Mouse (Mus musculus) embryonic facial prominence, embryonic 13.5 days (tissue): Measurements from ENCODE around the gene Cdkn1a. TPM values are rescaled to one million over a fixed set of nuclear protein-coding genes. Genes with fewer than 3 reads are reported as not detected.
"Not testable (repeated sequence)": the region's sequence is repeated elsewhere in the genome, so short reads cannot be mapped to it uniquely, and the experiment has no call there.

Source experiments
- ATAC-seq: fragments of 200-750 bp; cut with Nextera tagmentation; 2 replicates; pipeline ENCODE4 v1.8.0; 2017; ENCODE audit warnings: low read depth; ENCODE audit not compliant: insufficient number of reproducible peaks, insufficient read depth, low FRiP score, low TSS enrichment
- H3K27ac ChIP-seq: fragments of 300-500 bp; sonication (generic); 2 replicates; pipeline ENCODE4 v1.5.1; 2015; ENCODE audit warnings: moderate library complexity, mild to moderate bottlenecking, inconsistent platforms
- H3K27me3 ChIP-seq: fragments of 300-500 bp; sonication (generic); 2 replicates; pipeline ENCODE4 v1.6.1; 2015; ENCODE audit warnings: mild to moderate bottlenecking, inconsistent platforms
- H3K36me3 ChIP-seq: fragments of 300-500 bp; sonication (generic); 2 replicates; pipeline ENCODE4 v1.6.1; 2015; ENCODE audit warnings: mild to moderate bottlenecking, inconsistent platforms
- H3K4me1 ChIP-seq: fragments of 300-500 bp; sonication (generic); 2 replicates; pipeline ENCODE4 v1.6.1; 2015; ENCODE audit warnings: inconsistent platforms
- H3K4me2 ChIP-seq: fragments of 300-500 bp; sonication (generic); 2 replicates; pipeline ENCODE4 v1.6.1; 2015; ENCODE audit warnings: moderate library complexity, mild to moderate bottlenecking, inconsistent platforms
- H3K4me3 ChIP-seq: fragments of 300-500 bp; sonication (generic); 2 replicates; pipeline ENCODE4 v1.5.1; 2015; ENCODE audit warnings: mild to moderate bottlenecking, inconsistent platforms
- H3K9ac ChIP-seq: fragments of 300-500 bp; sonication (generic); 2 replicates; pipeline ENCODE4 v1.6.1; 2015; ENCODE audit warnings: mild to moderate bottlenecking, inconsistent platforms
- H3K9me3 ChIP-seq: fragments of 300-500 bp; sonication (generic); 2 replicates; pipeline ENCODE4 v1.6.1; 2016; ENCODE audit warnings: inconsistent platforms
- WGBS: fragments of 180-500 bp; shearing (Covaris S2); methylation state at CpG from one replicate; pipeline ENCODE4 v1.1.7; 2015; ENCODE audit warnings: mixed read lengths; 5-methylcytosine and 5-hydroxymethylcytosine counted together
- polyA plus RNA-seq: library from polyadenylated mRNA; unstranded; fragments of >200 nt; fragmentation: Nextera tagmentation; extraction: Ambion mirVana; gene quantifications from 2 replicates; pipeline ENCODE4 v1.2.1, GENCODE M21; 2015

Gene Cdkn1a
- polyA plus RNA-seq, 1 experiment from 2014 or later: 78.2 TPM

DNA sequence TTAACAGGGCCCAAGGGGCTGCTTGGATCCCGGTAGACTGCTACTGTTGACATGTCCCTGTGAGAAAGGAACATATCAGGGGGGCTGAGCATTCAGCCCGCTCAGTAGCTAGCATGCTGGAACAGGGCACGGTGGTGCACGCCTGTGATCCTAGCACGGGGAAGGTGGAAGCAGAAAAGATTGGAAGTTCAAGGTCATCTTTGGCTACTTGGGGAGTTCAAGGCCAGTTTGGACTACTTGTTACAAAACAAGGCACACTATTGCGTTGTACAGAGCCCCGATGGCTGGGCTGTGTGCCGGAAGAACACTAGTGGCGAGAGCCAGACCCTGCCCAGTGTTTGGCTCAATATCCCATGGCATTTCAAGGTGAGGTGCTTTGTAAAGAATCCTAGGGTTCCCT lies 29.8 kb upstream of the Cdkn1a start:
- H3K9me3 ChIP-seq: no peaks in the 10 kb centered on the region
- H3K4me2 ChIP-seq: no peak overlapping the region
- ATAC-seq: no peak
- no peaks in the 10 kb centered on the region for H3K36me3 ChIP-seq
- no peak overlapping the region for H3K27ac ChIP-seq
- H3K9ac ChIP-seq: no peak overlapping the region
- H3K27me3 ChIP-seq: no peaks in the 10 kb centered on the region
- H3K4me1 ChIP-seq: peaks cover 50% of the 10 kb centered on the region
- WGBS: 80% methylated on average over 9 of the region's 9 CpGs
- H3K4me3 ChIP-seq: no peak overlapping the region

DNA sequence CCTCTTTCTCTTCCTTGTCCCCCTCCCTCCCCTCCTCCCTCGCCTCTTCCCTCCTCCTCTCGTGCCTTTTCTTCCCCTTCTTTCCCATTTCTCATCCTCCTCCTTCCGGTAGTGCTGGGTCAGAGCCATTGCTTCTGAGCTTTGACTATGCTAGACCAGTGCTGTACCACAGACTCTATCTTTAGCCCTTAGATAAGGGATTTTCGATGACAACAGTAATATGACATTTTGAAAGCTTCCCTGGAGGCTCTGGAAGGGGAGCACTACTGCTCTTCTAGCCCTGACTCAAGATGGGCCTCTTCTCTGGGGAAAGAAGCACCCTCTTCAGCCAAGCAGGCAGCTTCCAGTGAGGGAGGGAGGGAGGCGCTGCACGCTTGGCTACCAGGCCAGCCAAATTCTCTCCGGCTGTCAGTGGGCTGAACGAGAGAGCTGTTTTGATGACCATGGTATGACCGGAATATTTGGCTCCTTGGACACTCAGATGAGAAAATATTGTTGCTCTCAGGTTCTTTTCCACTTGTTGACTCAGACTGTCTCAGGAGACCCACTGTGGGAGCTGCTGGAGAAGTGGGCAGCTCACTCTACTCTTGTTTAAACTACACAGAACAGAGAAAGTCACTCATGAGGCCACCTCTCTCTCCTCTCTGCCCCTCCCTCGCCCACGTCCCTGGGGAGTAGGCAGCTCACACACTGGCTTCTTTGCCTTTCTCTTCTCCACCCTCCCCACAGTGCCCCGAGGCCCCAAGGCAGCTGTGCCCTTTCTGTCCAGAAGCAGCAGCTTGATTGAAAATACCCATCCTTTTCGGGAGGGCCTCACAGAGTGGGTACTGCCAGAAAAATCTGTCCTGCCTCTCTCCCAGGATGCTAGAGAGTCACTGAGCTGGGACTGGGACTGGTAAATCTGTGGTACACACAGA lies 28.4 kb upstream of the Cdkn1a start:
- H3K36me3 ChIP-seq: no peaks in the 10 kb centered on the region

DNA sequence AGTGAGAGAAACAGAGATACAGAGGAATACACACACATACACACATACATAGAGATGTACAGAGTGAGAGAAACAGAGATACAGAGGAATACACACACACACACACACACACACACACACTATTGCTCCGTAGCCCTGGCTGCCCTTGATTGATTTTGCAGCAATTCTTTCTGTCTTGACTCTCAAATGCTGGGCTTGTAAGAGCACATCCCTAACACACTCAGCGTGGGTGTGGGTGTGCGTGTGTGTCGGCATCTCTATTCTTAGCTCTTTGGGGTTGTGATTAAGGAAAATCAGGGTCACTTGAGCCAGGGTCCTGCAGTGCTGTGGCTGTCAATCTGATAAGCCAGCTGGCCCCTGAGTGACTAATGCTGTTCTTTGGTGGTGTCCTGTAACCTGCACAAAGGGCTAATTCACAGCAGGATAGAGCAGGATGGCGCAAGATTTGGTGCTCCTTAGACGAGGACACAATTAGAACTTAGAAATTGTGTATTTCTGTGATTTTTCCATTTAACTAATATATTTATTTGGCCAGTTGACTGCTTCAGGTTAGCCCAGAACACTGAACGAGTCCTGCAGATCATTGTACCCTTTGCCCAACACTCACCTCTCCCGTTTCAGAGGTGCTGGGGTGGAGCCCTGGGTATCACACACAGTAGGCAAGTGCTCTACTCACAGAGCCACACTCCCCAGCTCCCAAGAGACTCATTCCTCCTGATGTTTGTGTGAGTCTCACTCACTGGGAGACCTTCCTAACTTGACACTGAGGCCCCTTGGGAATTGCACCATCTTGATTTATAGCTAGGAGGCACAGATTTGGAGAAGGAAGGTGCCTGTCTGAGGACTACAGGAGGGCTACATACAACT lies 27.4 kb upstream of the Cdkn1a start:
- Histone ChIP-seq H3K27ac (no peak overlapping the region), H3K36me3 (no peaks in the 10 kb centered on the region), H3K4me3 (no peak overlapping the region), H3K27me3 (no peaks in the 10 kb centered on the region), H3K9ac (no peak overlapping the region), H3K9me3 (no peaks in the 10 kb centered on the region), H3K4me1 (peaks cover 29% of the 10 kb centered on the region), H3K4me2 (no peak overlapping the region)
- 44% methylated on average over 8 of the region's 8 CpGs for WGBS
- no peak for ATAC-seq

More for the DNA sequence above, 28.4 kb upstream of the Cdkn1a start:
- no peak overlapping the region for H3K4me3 ChIP-seq
- no peaks in the 10 kb centered on the region for H3K9me3 ChIP-seq
- H3K4me1 ChIP-seq: peaks cover 36% of the 10 kb centered on the region
- ATAC-seq: no peak
- no peaks in the 10 kb centered on the region for H3K27me3 ChIP-seq
- H3K4me2 ChIP-seq: no peak overlapping the region
- H3K27ac ChIP-seq: no peak overlapping the region; the same call in 1 of the 2 replicates
- 34% methylated on average over 13 of the region's 13 CpGs for WGBS
- 0 out of 2 replicates have a peak overlapping the region, but pooled peaks have one; percentile 40 for H3K9ac ChIP-seq

DNA sequence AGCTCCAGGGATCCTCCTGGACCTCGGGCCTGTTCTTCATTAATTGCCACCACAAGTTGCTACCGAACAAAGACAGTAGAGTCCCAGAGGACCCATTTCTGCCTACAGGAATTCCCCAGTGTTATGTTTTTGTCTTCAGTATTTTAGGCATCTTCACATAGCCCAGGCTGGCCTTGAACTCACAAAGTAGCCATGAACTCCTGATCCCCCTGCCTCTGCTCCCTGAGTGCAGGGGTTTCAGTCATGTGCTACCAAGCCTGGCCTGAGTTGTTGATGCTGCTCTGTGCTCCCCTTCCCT lies 26.8 kb upstream of the Cdkn1a start:
- no peak overlapping the region for H3K9ac ChIP-seq
- H3K4me3 ChIP-seq: no peak overlapping the region
- no peak for ATAC-seq
- peaks cover 30% of the 10 kb centered on the region for H3K4me1 ChIP-seq
- H3K4me2 ChIP-seq: no peak overlapping the region
- H3K27me3 ChIP-seq: no peaks in the 10 kb centered on the region
- H3K36me3 ChIP-seq: no peaks in the 10 kb centered on the region
- 43% methylated on average over 2 of the region's 2 CpGs for WGBS
- H3K9me3 ChIP-seq: no peaks in the 10 kb centered on the region
- no peak overlapping the region for H3K27ac ChIP-seq

DNA sequence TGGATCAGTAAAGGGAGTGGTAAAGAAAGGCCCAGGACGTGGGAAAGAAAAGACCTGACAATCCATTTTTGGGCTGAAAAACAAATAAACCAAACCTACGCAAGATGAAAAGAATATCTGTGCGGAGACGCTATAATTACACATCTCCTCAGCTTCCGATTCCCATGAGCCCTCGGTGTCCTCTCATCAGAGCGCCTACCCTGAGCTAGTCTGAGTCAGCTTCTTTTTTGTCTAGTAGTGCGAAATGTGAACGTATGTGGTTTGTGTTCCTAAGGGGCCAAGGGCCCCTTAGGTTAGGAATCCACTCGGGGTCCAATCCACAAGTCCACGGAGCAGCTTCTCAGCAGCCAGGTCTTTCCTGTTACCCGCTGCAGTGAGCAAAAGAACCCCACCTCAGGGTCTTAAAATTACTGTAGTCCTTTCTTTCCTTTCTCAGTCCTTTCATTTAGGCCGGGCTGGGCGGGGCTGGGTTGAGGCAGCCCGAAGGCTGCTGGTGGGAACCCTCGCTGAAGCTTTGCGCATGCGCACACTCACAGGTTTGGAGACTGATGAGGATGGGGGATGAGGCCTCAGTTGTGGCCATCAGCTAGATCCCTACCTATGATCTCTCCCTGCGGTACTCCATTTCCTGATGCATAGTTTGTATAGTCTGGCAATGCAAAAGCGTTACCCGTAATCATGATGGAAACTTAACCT lies 25.4 kb upstream of the Cdkn1a start:
- Histone ChIP-seq H3K4me3 (no peak overlapping the region), H3K9ac (no peak overlapping the region), H3K27ac (no peak overlapping the region), H3K27me3 (no peaks in the 10 kb centered on the region), H3K36me3 (no peaks in the 10 kb centered on the region), H3K4me2 (no peak overlapping the region), H3K4me1 (peaks cover 30% of the 10 kb centered on the region), H3K9me3 (no peaks in the 10 kb centered on the region)
- WGBS: 76% methylated on average over 21 of the region's 21 CpGs
- ATAC-seq: no peak

DNA sequence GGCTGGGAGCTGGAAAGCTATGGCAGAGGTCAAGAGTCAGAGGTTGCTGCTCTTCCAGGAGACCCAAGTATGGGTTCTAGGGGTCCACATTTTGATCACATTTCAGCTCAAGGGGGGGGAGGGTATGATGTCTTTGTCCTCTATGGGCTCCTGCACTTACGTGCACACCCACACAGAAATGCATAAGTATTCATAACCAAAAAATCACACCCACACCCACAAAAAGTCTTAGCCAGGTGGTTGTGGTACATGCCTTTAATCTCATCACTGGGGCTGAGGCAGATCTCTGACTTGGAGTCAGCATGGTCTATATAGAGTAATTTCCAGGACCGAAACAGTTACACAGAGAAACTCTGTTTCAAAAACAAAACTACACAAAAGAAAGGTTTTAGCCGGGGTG lies 24.8 kb upstream of the Cdkn1a start:
- H3K9me3 ChIP-seq: no peaks in the 10 kb centered on the region
- no peak overlapping the region for H3K4me2 ChIP-seq
- H3K4me3 ChIP-seq: no peak overlapping the region
- no peaks in the 10 kb centered on the region for H3K36me3 ChIP-seq
- 93% methylated on average over 3 of the region's 3 CpGs for WGBS
- no peak for ATAC-seq
- no peaks in the 10 kb centered on the region for H3K27me3 ChIP-seq
- H3K27ac ChIP-seq: no peak overlapping the region
- H3K9ac ChIP-seq: no peak overlapping the region
- H3K4me1 ChIP-seq: peaks cover 28% of the 10 kb centered on the region

DNA sequence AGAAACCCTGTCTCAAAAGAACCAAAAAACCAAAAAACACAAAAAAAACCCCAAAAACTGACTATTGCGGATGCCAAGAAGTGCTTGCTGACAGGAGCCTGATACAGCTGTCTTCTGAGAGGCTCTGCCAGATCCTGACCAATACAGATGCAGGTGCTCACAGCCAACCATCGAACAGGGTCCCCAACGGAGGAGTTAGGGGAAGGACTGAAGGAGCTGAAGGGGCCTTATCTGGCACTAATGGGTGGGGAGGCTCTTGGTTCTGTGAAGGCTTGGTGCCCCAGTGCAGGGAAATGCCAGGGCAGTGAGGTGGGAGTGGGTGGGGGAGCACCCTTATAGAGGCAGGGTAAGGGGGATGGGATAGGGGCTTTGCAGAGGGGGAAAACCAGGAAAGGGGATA lies 23.4 kb upstream of the Cdkn1a start:
- H3K4me2 ChIP-seq: not testable (repeated sequence)

DNA sequence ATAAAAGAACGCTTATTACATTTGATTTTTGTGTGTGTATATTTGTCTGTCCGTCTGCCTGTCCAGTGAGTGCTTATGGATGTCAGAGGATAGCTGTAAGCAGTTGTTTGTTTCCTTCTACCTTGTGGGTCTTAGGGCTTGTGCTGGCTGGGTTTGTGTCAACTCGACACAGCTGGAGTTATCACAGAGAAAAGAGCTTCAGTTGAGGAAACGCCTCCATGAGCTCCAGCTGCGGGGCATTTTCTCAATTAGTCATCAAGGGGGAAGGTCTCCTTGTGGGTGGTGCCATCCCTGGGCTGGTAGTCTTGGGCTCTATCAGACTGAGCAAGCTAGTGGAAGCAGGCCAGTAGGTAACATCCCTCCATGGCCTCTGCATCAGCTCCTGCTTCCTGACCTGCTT lies 22.9 kb upstream of the Cdkn1a start:
- no peaks in the 10 kb centered on the region for H3K27me3 ChIP-seq
- H3K27ac ChIP-seq: no peak overlapping the region
- peaks cover 32% of the 10 kb centered on the region for H3K4me1 ChIP-seq
- H3K9me3 ChIP-seq: no peaks in the 10 kb centered on the region
- no peak overlapping the region for H3K4me3 ChIP-seq
- no peak overlapping the region for H3K4me2 ChIP-seq
- no peak for ATAC-seq
- H3K36me3 ChIP-seq: no peaks in the 10 kb centered on the region
- 42% methylated on average over 5 of the region's 5 CpGs for WGBS
- H3K9ac ChIP-seq: no peak overlapping the region

More for the DNA sequence above, 23.4 kb upstream of the Cdkn1a start:
- WGBS: 86% methylated on average over 3 of the region's 3 CpGs
- not testable (repeated sequence) for ATAC-seq, H3K9ac ChIP-seq, H3K36me3 ChIP-seq, H3K9me3 ChIP-seq, H3K4me3 ChIP-seq, H3K27ac ChIP-seq, H3K27me3 ChIP-seq
- peaks cover 32% of the 10 kb centered on the region for H3K4me1 ChIP-seq

DNA sequence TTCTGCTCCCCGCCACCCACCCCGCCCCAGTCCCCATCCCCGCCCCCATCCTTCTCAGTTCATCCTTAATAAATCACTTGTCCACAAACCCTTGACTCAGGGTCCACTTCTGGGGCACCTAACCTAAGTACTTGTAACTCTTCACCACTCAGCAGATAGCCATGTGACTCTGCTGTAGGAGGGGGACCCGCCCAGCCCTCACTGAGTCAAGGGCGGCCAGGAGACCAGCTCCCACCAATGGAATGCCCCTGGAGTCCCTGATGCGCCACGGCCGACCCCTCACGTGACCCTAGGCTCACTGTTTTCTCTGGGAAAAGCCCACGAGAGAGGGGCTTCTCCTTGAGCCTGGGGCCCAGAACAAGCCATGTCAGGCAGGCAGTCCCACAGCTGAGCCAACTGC lies 21.7 kb upstream of the Cdkn1a start:
- Histone ChIP-seq H3K4me3 (no peak overlapping the region), H3K27me3 (no peaks in the 10 kb centered on the region), H3K36me3 (no peaks in the 10 kb centered on the region), H3K27ac (no peak overlapping the region), H3K9me3 (no peaks in the 10 kb centered on the region), H3K4me1 (peaks cover 33% of the 10 kb centered on the region), H3K4me2 (no peak overlapping the region), H3K9ac (no peak overlapping the region)
- no peak for ATAC-seq
- 65% methylated on average over 10 of the region's 10 CpGs for WGBS

DNA sequence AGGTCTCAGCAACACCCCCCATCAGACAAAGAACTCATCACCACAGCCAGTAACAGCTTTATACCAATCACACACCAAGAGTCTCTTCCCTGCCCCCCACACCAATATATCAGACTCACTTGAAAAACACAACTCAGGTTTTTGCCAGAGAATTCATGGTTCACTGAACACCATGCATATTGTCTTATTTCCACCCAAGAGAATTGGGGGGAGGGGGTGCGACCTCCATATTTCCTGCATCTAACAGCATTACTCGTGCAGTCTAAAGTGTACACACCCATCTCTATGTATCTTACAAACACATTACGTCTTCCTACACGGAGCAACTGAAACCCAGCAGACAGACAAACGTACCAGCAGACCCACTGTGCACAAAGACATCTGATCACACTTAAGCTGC lies 19.0 kb upstream of the Cdkn1a start:
- WGBS: 68% methylated on average over 5 of the region's 5 CpGs
- H3K27me3 ChIP-seq: no peaks in the 10 kb centered on the region
- no peak overlapping the region for H3K4me3 ChIP-seq
- peaks cover 29% of the 10 kb centered on the region for H3K4me1 ChIP-seq
- no peak overlapping the region for H3K4me2 ChIP-seq
- H3K9ac ChIP-seq: no peak overlapping the region
- no peaks in the 10 kb centered on the region for H3K9me3 ChIP-seq
- no peak overlapping the region for H3K27ac ChIP-seq
- no peaks in the 10 kb centered on the region for H3K36me3 ChIP-seq
- no peak for ATAC-seq

DNA sequence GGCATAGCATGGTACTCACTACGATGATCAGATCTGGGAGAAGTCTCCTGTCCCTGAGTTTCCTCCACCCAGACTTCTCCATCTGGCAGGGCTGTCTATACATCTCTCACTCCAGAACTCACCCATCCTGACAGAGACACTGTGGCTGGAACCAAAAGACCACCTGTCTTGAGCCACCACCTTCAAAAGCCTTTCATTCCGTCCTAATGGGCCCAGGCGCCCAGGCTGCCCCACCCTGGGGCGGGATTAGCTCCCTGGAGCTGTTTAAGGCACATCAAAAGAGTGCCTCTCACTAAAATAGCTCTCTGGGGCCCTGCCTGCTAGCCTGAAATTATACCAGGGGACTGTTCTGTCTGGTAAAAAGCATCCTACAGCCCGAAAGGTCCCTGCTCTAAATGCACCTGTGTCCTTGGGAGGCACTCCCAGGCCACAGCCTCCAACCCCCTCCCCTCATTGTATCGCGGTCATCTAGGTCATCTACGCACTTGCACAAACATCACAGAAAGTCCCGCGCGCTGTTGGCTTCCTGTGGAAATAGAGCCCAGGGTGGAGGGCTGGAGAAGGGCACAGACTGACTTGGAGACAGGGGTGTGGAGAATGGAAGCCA lies 18.0 kb upstream of the Cdkn1a start:
- Histone ChIP-seq H3K27ac (no peak overlapping the region), H3K27me3 (no peaks in the 10 kb centered on the region), H3K9ac (no peak overlapping the region), H3K4me3 (no peak overlapping the region), H3K4me1 (peaks cover 31% of the 10 kb centered on the region), H3K4me2 (no peak overlapping the region), H3K36me3 (no peaks in the 10 kb centered on the region), H3K9me3 (no peaks in the 10 kb centered on the region)
- WGBS: 18% methylated on average over 11 of the region's 11 CpGs
- ATAC-seq: no peak
